Mouse (Mus musculus) left cerebral cortex, postnatal 4 days (tissue): ENCODE data around the gene Mtm1. TPM values are rescaled to one million over a fixed set of nuclear protein-coding genes. Genes with fewer than 3 reads are reported as not detected.
"Not testable (repeated sequence)": the region's sequence is repeated elsewhere in the genome, so short reads cannot be mapped to it uniquely, and the experiment has no call there.

ENCODE experiments used
- DNase-seq: peaks from one replicate; pipeline ENCODE4 v3.0.0-alpha.2; 2022
- intact Hi-C: fragments of 180-260 bp; cut with DNase I; formaldehyde crosslinking; loops from one replicate; pipeline ENCODE4 v1.15.1; 2025
- total RNA-seq, 2 experiments: library from RNA; stranded (reverse); gene quantifications; 2 replicates each; pipeline ENCODE4 v1.2.3; 2021

The Mtm1 gene
- total RNA-seq, 2 experiments from 2014 or later, result 3.7 to 4.6 TPM

DNA sequence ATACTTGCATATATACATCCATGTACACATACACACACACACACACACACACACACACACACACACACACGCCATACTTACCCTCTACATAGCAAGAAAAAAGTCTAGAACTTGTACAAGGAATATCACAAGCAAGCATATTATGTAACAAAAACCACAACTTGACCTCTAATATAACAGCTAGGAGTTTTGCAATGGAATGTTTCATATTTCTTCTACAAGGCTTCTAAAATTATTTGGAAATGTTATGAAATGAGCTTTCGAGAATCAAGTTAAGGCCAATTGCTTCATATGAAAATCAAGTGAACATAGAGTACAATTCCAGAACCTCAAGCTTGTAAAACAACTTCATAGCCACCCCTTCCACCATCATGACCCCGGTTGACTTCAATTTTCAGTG is 74.9 kb downstream of the Mtm1 start:
- intact Hi-C loops, result no loop called here
- DNase-seq, result no peak

DNA sequence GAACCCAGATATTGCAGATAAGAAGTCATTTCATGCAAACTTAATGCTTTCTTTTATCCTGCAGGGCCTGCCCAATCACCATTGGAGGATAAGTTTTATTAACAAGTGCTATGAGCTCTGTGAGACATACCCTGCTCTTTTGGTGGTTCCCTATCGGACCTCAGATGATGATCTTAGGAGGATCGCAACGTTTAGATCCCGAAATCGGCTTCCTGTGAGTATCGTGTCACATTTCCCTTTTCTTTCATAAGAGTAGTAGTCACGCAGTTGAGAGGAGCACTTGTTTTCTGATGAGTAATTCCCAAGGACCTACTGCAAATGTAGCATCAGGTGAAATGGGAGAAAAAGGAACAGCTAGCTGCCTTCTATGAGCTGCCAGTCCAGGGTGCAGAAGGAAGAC is 76.5 kb downstream of the Mtm1 start:
- intact Hi-C loops, result no loop called here
- no peak for DNase-seq

DNA sequence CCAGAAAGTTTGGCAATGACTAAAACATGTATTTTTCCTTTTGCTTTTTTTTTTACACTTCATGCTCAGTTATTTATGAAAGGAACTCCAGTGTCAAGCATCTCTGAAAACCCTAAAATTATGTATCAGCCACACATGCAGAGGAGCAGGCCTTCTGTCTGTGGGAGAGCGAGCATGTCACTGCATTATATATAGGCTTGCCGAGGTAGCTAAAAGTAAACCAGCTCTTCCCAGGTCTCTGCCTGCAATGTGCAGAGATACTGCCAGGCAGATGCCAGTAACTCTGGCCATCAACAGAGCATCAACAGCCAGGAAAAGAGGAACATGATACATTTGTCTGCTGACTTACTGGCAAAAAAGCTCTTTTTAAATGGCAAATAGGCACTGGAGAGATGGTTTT is 83.6 kb downstream of the Mtm1 start:
- no peak for DNase-seq
- intact Hi-C loops, result no loop called here

DNA sequence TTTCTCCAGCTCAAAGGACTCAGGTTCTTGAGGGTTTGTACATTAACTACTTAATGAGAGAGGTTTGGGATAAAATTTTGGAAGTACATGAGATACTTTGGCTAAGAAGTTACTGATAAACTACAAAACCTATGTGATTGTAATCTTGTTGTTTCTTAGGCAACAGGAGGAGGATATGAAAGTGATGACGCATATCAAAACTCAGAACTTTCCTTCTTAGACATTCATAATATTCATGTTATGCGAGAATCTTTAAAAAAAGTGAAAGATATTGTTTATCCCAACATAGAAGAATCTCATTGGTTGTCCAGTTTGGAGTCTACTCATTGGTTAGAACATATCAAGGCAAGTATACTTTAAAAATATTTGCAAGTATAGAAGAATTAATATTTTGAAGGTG is 85.4 kb downstream of the Mtm1 start:
- DNase-seq, result no peak
- intact Hi-C loops, result no loop called here

DNA sequence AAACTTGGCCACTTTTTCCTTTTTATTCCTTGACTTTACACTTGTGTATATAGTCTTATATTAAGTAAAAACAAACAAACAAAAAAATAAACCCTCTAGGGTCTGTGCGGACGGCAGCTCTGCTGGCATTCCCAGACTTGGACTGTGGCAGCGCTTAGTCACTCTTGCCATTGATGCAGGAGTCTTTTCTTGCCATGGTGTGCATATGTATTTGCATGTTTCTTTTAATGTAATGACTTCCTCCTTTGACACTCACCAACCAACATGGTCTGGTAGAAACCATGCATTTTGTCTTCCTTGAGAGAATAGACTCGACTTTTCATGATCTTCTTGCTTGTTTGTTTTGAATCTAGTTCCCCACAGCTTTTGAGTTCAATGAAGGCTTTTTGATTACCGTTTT is 91.6 kb downstream of the Mtm1 start:
- no peak for DNase-seq
- intact Hi-C loops, result no loop called here

DNA sequence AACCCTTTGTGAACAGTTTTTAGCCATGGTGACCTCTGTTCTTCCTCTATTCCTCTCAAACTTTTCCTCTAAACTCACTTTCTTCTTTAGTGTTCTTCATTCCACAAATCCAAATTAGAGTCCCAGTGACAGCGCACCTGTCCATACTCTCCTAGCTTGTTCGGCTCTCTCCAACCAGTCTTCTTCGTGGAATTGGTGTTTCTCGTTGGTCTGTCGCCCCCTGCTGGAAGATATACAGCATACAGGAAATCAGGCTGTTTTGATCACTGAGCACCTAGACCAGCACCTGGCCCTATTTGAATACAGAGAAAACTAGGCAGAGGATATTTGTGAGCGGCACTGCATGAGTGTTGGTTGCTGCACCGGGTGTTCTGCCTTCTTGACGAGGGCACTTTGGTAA is 100.7 kb downstream of the Mtm1 start:
- intact Hi-C loops, result loop anchor here (5.0 to 10.0 kb wide), 2 partner anchors 259 to 726 kb away; partner anchors contain the start of gene Mamld1
- DNase-seq, result peak; percentile 42

DNA sequence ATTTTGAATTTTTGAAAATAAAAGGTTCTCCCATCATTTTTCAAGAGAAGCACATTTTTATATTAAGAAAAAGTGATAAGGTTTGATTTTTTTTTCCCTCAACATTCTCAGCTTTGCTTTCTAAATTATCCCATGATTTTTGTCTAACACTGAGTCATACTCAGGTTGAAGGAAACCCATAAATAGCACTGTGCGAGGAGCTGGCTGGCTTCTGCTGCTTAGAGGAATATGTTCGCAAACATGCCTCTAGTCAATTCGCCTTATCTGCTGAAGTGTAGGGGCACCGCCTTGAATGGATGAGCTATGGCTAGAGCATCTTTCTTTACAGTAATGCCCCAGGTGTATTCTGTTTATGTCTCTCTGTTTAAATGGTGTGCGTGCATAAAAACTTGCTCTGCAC is 103.8 kb downstream of the Mtm1 start:
- intact Hi-C loops, result loop anchor here (5.0 to 10.0 kb wide), 2 partner anchors 262 to 730 kb away; partner anchors contain the start of gene Mamld1

DNA sequence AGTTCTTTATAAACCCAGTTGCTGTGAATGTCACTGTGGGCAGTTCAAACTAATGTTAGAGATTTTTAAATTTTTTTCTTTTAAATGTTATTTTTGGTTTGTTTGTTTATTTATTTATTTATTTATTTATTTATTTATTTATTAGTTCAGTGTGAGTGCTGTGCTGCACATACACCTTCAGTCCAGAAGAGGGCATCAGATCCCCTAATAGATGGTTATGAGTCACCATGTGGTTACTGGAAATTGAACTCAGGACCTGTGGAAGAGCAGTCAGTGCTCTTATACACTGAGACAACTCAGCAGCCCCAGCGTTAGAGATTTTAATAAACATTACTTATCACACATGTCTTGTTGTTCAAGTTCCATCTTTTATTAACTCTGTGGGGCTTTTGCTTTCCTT is 141.5 kb downstream of the Mtm1 start:
- no peak for DNase-seq
- intact Hi-C loops, result no loop called here

More for the DNA sequence above, 103.8 kb downstream of the Mtm1 start:
- no peak for DNase-seq

DNA sequence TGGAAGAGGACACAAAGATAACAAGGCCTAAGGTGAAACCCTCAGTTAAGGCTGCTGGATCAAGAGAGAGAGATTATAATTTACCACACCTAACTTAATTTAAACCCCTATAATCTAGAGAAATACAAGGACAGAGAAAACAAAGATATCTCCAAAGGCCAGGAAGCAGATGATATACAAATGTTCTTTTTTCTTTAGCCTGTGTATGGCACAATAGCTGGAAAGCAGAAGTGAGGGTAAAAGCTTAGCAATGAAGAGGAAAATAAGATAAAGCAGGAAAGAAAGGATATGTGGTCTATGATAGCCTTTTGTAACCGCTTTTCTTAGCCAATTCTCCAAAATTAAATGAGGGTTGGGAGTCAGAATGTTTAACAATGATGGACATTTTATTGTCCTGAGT is 144.8 kb downstream of the Mtm1 start:
- intact Hi-C loops, result no loop called here
- DNase-seq, result no peak

DNA sequence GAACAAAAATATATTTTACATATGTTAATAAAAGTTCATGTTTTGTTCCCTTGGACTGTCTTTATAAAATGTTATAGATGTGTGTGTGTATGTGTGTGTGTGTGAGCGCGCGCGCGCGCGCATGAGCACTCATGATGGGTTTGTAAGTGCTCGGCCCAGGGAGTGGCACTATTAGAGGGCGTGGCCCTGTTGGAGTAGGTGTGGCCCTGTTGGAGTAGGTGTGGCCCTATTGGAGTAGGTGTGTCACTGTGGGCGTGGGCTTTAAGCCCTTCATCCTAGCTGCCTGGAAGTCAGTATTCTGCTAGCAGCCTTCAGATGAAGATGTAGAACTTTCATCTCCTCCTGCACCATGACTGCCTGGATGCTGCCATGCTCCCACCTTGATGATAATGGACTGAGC is 151.2 kb downstream of the Mtm1 start:
- intact Hi-C loops, DNase-seq: not testable (repeated sequence)

DNA sequence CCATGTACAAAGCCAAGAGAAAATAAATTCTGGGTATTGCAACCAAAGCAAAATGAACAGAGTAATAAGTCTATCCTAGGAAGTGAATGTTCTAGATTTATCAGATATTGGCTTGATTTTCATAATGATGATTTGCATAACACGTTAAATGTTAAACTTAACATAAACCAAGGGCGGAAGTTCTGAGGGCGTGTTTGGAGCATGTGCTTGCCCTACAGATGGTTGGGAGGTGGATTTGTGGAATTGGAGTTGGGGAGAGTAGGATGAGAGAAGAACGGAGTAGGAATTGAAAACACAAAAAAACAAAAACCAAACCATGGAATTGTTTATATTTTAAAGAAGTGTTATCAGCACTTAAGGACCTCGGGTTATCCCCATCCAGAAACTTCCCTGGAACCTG is 153.5 kb downstream of the Mtm1 start:
- DNase-seq, result no peak
- intact Hi-C loops, result no loop called here

DNA sequence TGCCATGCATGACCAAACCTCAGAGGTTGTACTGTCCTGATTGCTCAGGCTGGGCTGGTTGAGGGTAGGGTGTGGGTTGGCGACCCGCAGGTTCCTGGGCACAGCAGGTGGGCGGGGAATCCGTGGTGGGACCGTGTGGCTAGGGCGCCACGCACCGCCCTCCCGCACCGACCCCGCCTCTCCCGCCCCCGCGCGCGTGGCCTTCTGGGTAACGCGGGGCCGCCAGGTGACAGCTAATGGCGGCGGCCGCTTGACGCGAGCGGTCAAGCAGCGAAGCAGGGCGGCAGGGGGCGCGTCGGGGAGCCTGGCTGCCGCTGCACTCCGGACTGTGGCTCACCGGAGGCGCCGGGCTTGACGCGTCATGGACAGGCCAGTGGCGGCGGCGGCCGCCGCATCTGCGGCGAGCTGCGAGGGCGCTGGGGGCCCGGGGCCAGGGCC is 154.0 kb downstream of the Mtm1 start, which contains the start of gene Mtmr1:
Gene Mtmr1, plus strand, starts transcription at position 207 of the 438 bp plus-strand sequence.
- intact Hi-C loops, result no loop called here

DNA sequence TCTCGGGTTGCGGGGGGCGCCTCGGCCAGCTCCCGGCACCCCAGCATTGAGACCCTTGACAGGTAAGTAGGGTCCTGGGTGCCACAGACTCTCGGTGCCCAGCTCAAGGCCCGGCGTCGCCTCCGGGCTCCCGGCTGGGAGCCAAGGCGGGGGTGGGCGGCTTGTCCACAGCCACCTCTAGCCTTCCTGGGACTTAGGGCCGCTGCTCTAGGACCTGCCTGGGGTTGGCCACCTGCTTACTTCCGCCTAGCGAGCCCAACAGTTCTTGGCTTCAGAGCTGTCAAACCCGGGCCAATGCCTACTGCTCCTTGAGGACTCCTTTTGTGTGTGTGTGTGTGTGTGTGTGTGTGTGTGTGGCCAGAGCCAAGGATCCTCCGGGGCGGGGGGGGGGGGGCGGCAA is 154.4 kb downstream of the Mtm1 start:
- intact Hi-C loops, result no loop called here
- peak; percentile 26 for DNase-seq

More for the DNA sequence above, 154.0 kb downstream of the Mtm1 start, which contains the start of gene Mtmr1:
- DNase-seq, result peak; percentile 74

Other genes with a start within 250 kb of the Mtm1 start
- gene Mamld1, start 160.5 kb upstream of the Mtm1 start, total RNA-seq, result 10 to 100 TPM; 18.0 to 22.0 TPM
- 10 to 100 TPM; 24.2 to 27.5 TPM for gene Mtmr1, start 154.0 kb downstream of the Mtm1 start, total RNA-seq